Mouse (Mus musculus) MEL (cell line): ENCODE measurements around the gene Deaf1. TPM values are rescaled to one million over a fixed set of nuclear protein-coding genes. Genes with fewer than 3 reads are reported as not detected.

Source experiments
- DNase-seq: peaks from one replicate; pipeline ENCODE4 v3.0.0; 2011; ENCODE audit warnings: low read depth, low spot score
- H3K27ac ChIP-seq: 2 replicates; pipeline ENCODE4 v1.5.1; 2012; ENCODE audit warnings: low read depth, mild to moderate bottlenecking, control low read depth, low read length, moderate library complexity; ENCODE audit not compliant: control insufficient read depth
- H3K27me3 ChIP-seq, 2 experiments: fragments of 150-350 bp in 1 of 2; sonication (generic) in 1 of 2; 2 replicates each; pipeline ENCODE4 v1.6.1; 2012; ENCODE audit warnings: low read length in 2 of 2, mild to moderate bottlenecking in 2 of 2, improper control_type of control experiment in 1 of 2, moderate library complexity in 1 of 2; ENCODE audit not compliant: insufficient read depth in 2 of 2, control insufficient read depth in 1 of 2
- H3K36me3 ChIP-seq, 2 experiments: 2 replicates each; pipeline ENCODE4 v1.6.1; 2012 to 2014; ENCODE audit warnings: low read length in 2 of 2, improper control_type of control experiment in 1 of 2, inconsistent platforms in 1 of 2, mild to moderate bottlenecking in 1 of 2; ENCODE audit not compliant: insufficient read depth in 2 of 2, control insufficient read depth in 1 of 2
- H3K4me1 ChIP-seq, 2 experiments: fragments of 150-350 bp in 1 of 2; sonication (generic) in 1 of 2; 2 replicates each; pipeline ENCODE4 v1.6.1; 2012; ENCODE audit warnings: low read length in 2 of 2, improper control_type of control experiment in 1 of 2, mild to moderate bottlenecking in 1 of 2; ENCODE audit not compliant: insufficient read depth in 2 of 2, control insufficient read depth in 1 of 2
- H3K4me3 ChIP-seq, 2 experiments: fragments of 150-350 bp in 1 of 2; sonication (generic) in 1 of 2; 2 replicates each; pipeline ENCODE4 v1.5.1; 2012; ENCODE audit warnings: low read depth in 2 of 2, low read length in 2 of 2, mild to moderate bottlenecking in 2 of 2, moderate library complexity in 2 of 2, control low read depth in 1 of 2, improper control_type of control experiment in 1 of 2; ENCODE audit not compliant: control insufficient read depth in 1 of 2, insufficient read depth in 1 of 2
- H3K79me2 ChIP-seq: 2 replicates; pipeline ENCODE4 v1.6.1; 2012; ENCODE audit warnings: mild to moderate bottlenecking, low read length, moderate library complexity; ENCODE audit not compliant: control insufficient read depth, poor library complexity, insufficient read depth
- H3K9ac ChIP-seq: 2 replicates; pipeline ENCODE4 v1.6.1; 2012; ENCODE audit warnings: low read depth, mild to moderate bottlenecking, control low read depth, low read length, moderate library complexity; ENCODE audit not compliant: control insufficient read depth, poor library complexity, severe bottlenecking
- H3K9me3 ChIP-seq: fragments of 150-350 bp; sonication (generic); replicated peaks from 2 replicates; pipeline ENCODE4 v1.6.1; 2012; ENCODE audit warnings: mild to moderate bottlenecking, low read length, improper control_type of control experiment, moderate library complexity; ENCODE audit not compliant: insufficient read depth
- BHLHE40 ChIP-seq: IDR thresholded peaks from 2 replicates; pipeline ENCODE4 v1.6.1; 2012; ENCODE audit warnings: low read depth, mild to moderate bottlenecking, inconsistent platforms, low read length, improper control_type of control experiment, borderline replicate concordance
- CHD2 ChIP-seq: IDR thresholded peaks from 2 replicates; pipeline ENCODE4 v1.6.1; 2011; ENCODE audit warnings: low read length, improper control_type of control experiment
- ELF1 ChIP-seq: IDR thresholded peaks from 2 replicates; pipeline ENCODE4 v1.6.1; 2014; ENCODE audit warnings: low read depth, mild to moderate bottlenecking, inconsistent platforms, low read length, improper control_type of control experiment, moderate library complexity
- ETS1 ChIP-seq: IDR thresholded peaks from 2 replicates; pipeline ENCODE4 v1.6.1; 2012; ENCODE audit warnings: low read depth, mild to moderate bottlenecking, inconsistent platforms, low read length, improper control_type of control experiment, moderate library complexity
- GABPA ChIP-seq: IDR thresholded peaks from 2 replicates; pipeline ENCODE4 v1.6.1; 2012; ENCODE audit warnings: low read depth, mild to moderate bottlenecking, inconsistent platforms, low read length, improper control_type of control experiment, moderate library complexity
- GATA1 ChIP-seq: IDR thresholded peaks from 2 replicates; pipeline ENCODE4 v1.6.1; 2011; ENCODE audit warnings: low read depth, low read length, improper control_type of control experiment
- JUND ChIP-seq: IDR thresholded peaks from 2 replicates; pipeline ENCODE4 v1.6.1; 2011; ENCODE audit warnings: low read depth, mild to moderate bottlenecking, improper control_type of control experiment, low read length
- MAFK ChIP-seq: IDR thresholded peaks from 2 replicates; pipeline ENCODE4 v1.6.1; 2011; ENCODE audit warnings: low read depth, mild to moderate bottlenecking, low read length, improper control_type of control experiment, borderline replicate concordance
- MAX ChIP-seq: IDR thresholded peaks from 2 replicates; pipeline ENCODE4 v1.6.1; 2011; ENCODE audit warnings: low read length, improper control_type of control experiment
- MAZ ChIP-seq: IDR thresholded peaks from 2 replicates; pipeline ENCODE4 v1.6.1; 2012; ENCODE audit warnings: low read depth, mild to moderate bottlenecking, inconsistent platforms, low read length, improper control_type of control experiment
- MEF2A ChIP-seq: IDR thresholded peaks from 2 replicates; pipeline ENCODE4 v1.6.1; 2014; ENCODE audit warnings: low read depth, mild to moderate bottlenecking, inconsistent platforms, low read length, improper control_type of control experiment; ENCODE audit not compliant: poor library complexity, insufficient replicate concordance, severe bottlenecking; ENCODE audit errors: extremely low read depth
- MYC ChIP-seq: IDR thresholded peaks from 2 replicates; pipeline ENCODE4 v1.6.1; 2011; ENCODE audit warnings: low read depth, mild to moderate bottlenecking, low read length, improper control_type of control experiment, moderate library complexity
- NELFE ChIP-seq: IDR thresholded peaks from 2 replicates; pipeline ENCODE4 v1.6.1; 2011; ENCODE audit warnings: low read depth, low read length, improper control_type of control experiment
- NRF1 ChIP-seq: IDR thresholded peaks from 2 replicates; pipeline ENCODE4 v1.6.1; 2014; ENCODE audit warnings: low read depth, mild to moderate bottlenecking, inconsistent platforms, low read length, improper control_type of control experiment, moderate library complexity; ENCODE audit not compliant: poor library complexity, insufficient read depth, severe bottlenecking
- RAD21 ChIP-seq: IDR thresholded peaks from 2 replicates; pipeline ENCODE4 v1.6.1; 2011; ENCODE audit warnings: mild to moderate bottlenecking, low read depth, low read length, improper control_type of control experiment
- RCOR1 ChIP-seq: IDR thresholded peaks from 2 replicates; pipeline ENCODE4 v1.6.1; 2012; ENCODE audit warnings: low read depth, mild to moderate bottlenecking, inconsistent platforms, low read length, improper control_type of control experiment
- SIN3A ChIP-seq: IDR thresholded peaks from 2 replicates; pipeline ENCODE4 v1.6.1; 2012; ENCODE audit warnings: low read length, improper control_type of control experiment, inconsistent platforms
- SMC3 ChIP-seq: IDR thresholded peaks from 2 replicates; pipeline ENCODE4 v1.6.1; 2011; ENCODE audit warnings: low read depth, low read length, improper control_type of control experiment
- TAL1 ChIP-seq: IDR thresholded peaks from 2 replicates; pipeline ENCODE4 v1.6.1; 2012; ENCODE audit warnings: mild to moderate bottlenecking, inconsistent platforms, low read length, moderate library complexity, mixed read lengths
- TCF12 ChIP-seq: IDR thresholded peaks from 2 replicates; pipeline ENCODE4 v1.6.1; 2014; ENCODE audit warnings: low read depth, mild to moderate bottlenecking, inconsistent platforms, low read length, improper control_type of control experiment, moderate library complexity
- UBTF ChIP-seq: IDR thresholded peaks from 2 replicates; pipeline ENCODE4 v1.6.1; 2012; ENCODE audit warnings: low read depth, mild to moderate bottlenecking, inconsistent platforms, low read length, improper control_type of control experiment, moderate library complexity, borderline replicate concordance; ENCODE audit not compliant: insufficient read depth
- USF1 ChIP-seq: IDR thresholded peaks from 2 replicates; pipeline ENCODE4 v1.6.1; 2014; ENCODE audit warnings: low read depth, mild to moderate bottlenecking, inconsistent platforms, low read length, improper control_type of control experiment, moderate library complexity
- USF2 ChIP-seq, 2 experiments: IDR thresholded peaks; 2 replicates each; pipeline ENCODE4 v1.6.1; 2011 to 2012; ENCODE audit warnings: improper control_type of control experiment in 2 of 2, low read length in 2 of 2, borderline replicate concordance in 1 of 2, inconsistent platforms in 1 of 2, low read depth in 1 of 2, mild to moderate bottlenecking in 1 of 2; ENCODE audit not compliant: insufficient read depth in 1 of 2
- ZC3H11A ChIP-seq: IDR thresholded peaks from 2 replicates; pipeline ENCODE4 v1.6.1; 2012; ENCODE audit warnings: low read depth, mild to moderate bottlenecking, inconsistent platforms, low read length, improper control_type of control experiment
- ZKSCAN1 ChIP-seq: IDR thresholded peaks from 2 replicates; pipeline ENCODE4 v1.6.1; 2012; ENCODE audit warnings: low read depth, mild to moderate bottlenecking, inconsistent platforms, low read length, improper control_type of control experiment, moderate library complexity
- ZMIZ1 ChIP-seq: IDR thresholded peaks from 2 replicates; pipeline ENCODE4 v1.6.1; 2012; ENCODE audit warnings: low read depth, mild to moderate bottlenecking, inconsistent platforms, low read length, improper control_type of control experiment, moderate library complexity
- ZNF384 ChIP-seq: IDR thresholded peaks from 2 replicates; pipeline ENCODE4 v1.6.1; 2012; ENCODE audit warnings: low read depth, mild to moderate bottlenecking, inconsistent platforms, low read length, improper control_type of control experiment
- polyA plus RNA-seq, 2 experiments: library from polyadenylated mRNA; stranded (reverse) in 1 of 2; unstranded in 1 of 2; fragments of >175 nt in 1 of 2; fragments of >200 nt in 1 of 2; gene quantifications; 2 replicates each; pipeline versions ENCODE4 v1.2.1 to v1.2.4; 2012; ENCODE audit warnings: low replicate concordance in 2 of 2, low read depth in 1 of 2; ENCODE audit not compliant: insufficient read length in 2 of 2, insufficient read depth in 1 of 2, missing spikeins in 1 of 2
- total RNA-seq: library from RNA; depleted of rRNA; stranded (reverse); fragments of 300-350 nt; gene quantifications from 2 replicates; pipeline ENCODE4 v1.2.3, GENCODE M21; 2012

Gene Deaf1
- total and polyA plus RNA-seq, 3 experiments: 13.2 to 91.1 TPM; not detected in 1

- H3K4me1 ChIP-seq: no peaks in the 10 kb centered on the region; a peak in 1 of 4 replicates
- no peak for TF ChIP-seq MAX
- TF ChIP-seq ZKSCAN1: no peak
- TF ChIP-seq ELF1: no peak
- no peak for TF ChIP-seq NRF1
- no peak for TF ChIP-seq MAFK
- TF ChIP-seq JUND: no peak
- no peak for TF ChIP-seq RCOR1
- no peak for TF ChIP-seq TCF12
- no peak for TF ChIP-seq RAD21
- TF ChIP-seq MEF2A: no peak
- TF ChIP-seq TAL1: no peak
- no peak for TF ChIP-seq MYC
- TF ChIP-seq USF1: no peak
- no peak for TF ChIP-seq SMC3
- no peak for TF ChIP-seq GABPA
- TF ChIP-seq SIN3A: no peak
- DNase-seq: no peak
- H3K36me3 ChIP-seq: peaks cover 0 to 26% of the 10 kb centered on the region in 2 experiments; a peak in 3 of 4 replicates
- H3K27ac ChIP-seq: no peak overlapping the region
- no peaks in the 10 kb centered on the region for H3K79me2 ChIP-seq
- H3K9ac ChIP-seq: no peak overlapping the region
- no peaks in the 10 kb centered on the region for H3K27me3 ChIP-seq
- no peaks in the 10 kb centered on the region for H3K9me3 ChIP-seq
- H3K4me3 ChIP-seq: no peak overlapping the region
These were observed 12.4 kb downstream of the Deaf1 start for GRCm38 (mm10) chr7:141315076-141315475.

- H3K36me3 ChIP-seq: peaks cover 0 to 21% of the 10 kb centered on the region in 2 experiments; a peak in 2 of 4 replicates
- DNase-seq: no peak
- no peaks in the 10 kb centered on the region for H3K27me3 ChIP-seq
- no peaks in the 10 kb centered on the region for H3K4me1 ChIP-seq
- no peak overlapping the region for H3K4me3 ChIP-seq
- no peak for TF ChIP-seq ELF1
- no peak for TF ChIP-seq NELFE
- no peak for TF ChIP-seq SMC3
- TF ChIP-seq BHLHE40: no peak
- TF ChIP-seq ZC3H11A: no peak
- TF ChIP-seq ETS1: no peak
- TF ChIP-seq TAL1: no peak
- no peak for TF ChIP-seq GATA1
- TF ChIP-seq RCOR1: no peak
- no peak for TF ChIP-seq USF1
- TF ChIP-seq MAX: no peak
- no peak for TF ChIP-seq ZNF384
- no peak for TF ChIP-seq ZMIZ1
- TF ChIP-seq CHD2: no peak
- TF ChIP-seq UBTF: no peak
- TF ChIP-seq MYC: no peak
- TF ChIP-seq USF2 (IDR thresholded peaks at IDR 0.05; ENCODE audit: borderline replicate concordance in 1 of 2, insufficient read depth in 1 of 2, low read depth in 1 of 2, low read length in 2 of 2): no peak
- no peak for TF ChIP-seq MAZ
- no peaks in the 10 kb centered on the region for H3K79me2 ChIP-seq
- H3K9ac ChIP-seq: no peak overlapping the region
- H3K27ac ChIP-seq: no peak overlapping the region
- H3K9me3 ChIP-seq: no peaks in the 10 kb centered on the region
These were observed 13.1 kb downstream of the Deaf1 start for GRCm38 (mm10) chr7:141314416-141314815.
